Mouse (Mus musculus): ENCODE measurements around the gene Qsox2. TPM values are rescaled to one million over a fixed set of nuclear protein-coding genes. Genes with fewer than 3 reads are reported as not detected.

Qsox2 gene
- total RNA-seq (2023) = 1.7 and 2.0 TPM in 2 replicates

DNA sequence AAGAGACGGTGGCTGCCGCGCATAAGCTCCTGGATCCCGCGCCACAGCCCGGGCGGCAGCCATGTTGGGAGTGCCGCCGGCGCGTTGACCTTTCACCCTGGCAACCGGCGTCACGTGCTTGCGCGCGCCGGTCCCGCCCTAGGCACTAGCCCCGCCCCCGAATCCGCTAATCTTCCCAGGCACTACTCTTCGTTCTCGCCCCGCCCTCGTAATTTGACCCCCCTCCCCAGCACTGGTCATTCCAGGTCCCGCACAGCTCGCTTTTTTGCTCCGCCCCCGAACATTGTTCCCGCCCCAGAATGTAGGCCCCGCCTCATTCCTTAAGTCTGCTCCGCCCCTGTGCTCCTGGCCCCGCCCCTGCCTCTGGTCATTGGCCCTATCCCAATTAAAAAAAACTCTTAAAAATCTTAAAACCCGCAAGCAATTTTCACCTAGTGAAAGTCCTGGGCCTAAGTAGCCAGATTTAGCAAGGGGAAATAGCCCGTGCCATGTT is at the start of gene Qsox2:
TSS of gene Qsox2 (minus strand) at position 236 of the 493 bp plus-strand sequence.

DNA sequence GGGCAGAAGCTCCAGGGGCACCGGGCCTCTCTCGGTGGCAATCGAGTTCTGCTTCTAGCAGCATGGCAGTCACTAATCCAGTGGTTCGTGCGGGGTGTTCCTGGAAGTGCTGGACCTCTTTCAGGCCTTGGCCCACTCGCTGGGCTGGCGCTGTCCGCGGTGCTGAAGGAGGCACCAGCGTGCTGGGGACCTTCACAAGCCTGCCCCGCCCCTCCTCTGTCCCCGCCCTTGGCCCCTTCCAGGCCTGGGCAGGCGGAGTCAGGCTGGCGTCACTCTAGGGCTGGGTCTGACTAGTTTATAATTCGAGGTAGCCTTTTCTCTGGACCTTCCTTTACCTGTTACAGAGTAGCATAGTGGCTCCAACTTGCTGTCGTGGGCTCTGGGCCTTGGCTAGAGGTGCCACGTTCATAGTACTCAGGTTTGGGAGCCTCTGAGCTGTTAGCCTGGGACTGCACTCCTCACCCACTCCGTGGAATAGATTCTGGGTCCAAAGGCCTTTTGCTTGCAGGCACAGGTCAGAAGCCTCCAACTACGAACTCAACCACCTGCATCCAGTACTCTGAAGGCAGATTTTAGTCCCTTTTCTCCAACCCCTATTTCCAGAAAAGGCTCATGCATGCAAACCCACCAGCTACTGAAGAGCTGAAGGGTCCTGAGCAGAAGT is 29.1 kb downstream of the Qsox2 start, which contains the start of gene Lhx3:
TSS of gene Lhx3 (minus strand) at position 164 of the 664 bp plus-strand sequence.

Other genes starting within 250 kb of the Qsox2 start
- gene Ubac1, start 215.8 kb downstream of the Qsox2 start, total RNA-seq (2023) = 7.5 and 10.3 TPM in 2 replicates
- gene Nacc2, start 114.3 kb downstream of the Qsox2 start, total RNA-seq (2023) = 1.0 and 1.5 TPM in 2 replicates
- gene Lhx3, start 29.2 kb downstream of the Qsox2 start, total RNA-seq (2023) = not detected in 2 replicates
- not detected in 2 replicates for gene Ccdc187, start 57.0 kb upstream of the Qsox2 start, total RNA-seq (2023)
- gene Gpsm1, start 78.0 kb upstream of the Qsox2 start, total RNA-seq (2023) = 25.3 and 46.5 TPM in 2 replicates
- gene Dnlz, start 114.6 kb upstream of the Qsox2 start, total RNA-seq (2023) = 3.6 and 3.8 TPM in 2 replicates
- gene Card9, start 123.4 kb upstream of the Qsox2 start, total RNA-seq (2023) = 168 and 193 TPM in 2 replicates
- gene Snapc4, start 143.1 kb upstream of the Qsox2 start, total RNA-seq (2023) = 11.2 and 22.6 TPM in 2 replicates
- 91.6 and 110 TPM in 2 replicates for gene Entr1, start 151.8 kb upstream of the Qsox2 start, total RNA-seq (2023)
- gene Pmpca, start 151.8 kb upstream of the Qsox2 start, total RNA-seq (2023) = 53.3 and 70.5 TPM in 2 replicates
- 13.9 and 24.1 TPM in 2 replicates for gene Inpp5e, start 171.7 kb upstream of the Qsox2 start, total RNA-seq (2023)
- 54.5 and 65.3 TPM in 2 replicates for gene Sec16a, start 207.7 kb upstream of the Qsox2 start, total RNA-seq (2023)

All from neutrophil, adult 65 days (primary cell).